Mouse (Mus musculus): ENCODE results near the gene Gm4756.

DNA sequence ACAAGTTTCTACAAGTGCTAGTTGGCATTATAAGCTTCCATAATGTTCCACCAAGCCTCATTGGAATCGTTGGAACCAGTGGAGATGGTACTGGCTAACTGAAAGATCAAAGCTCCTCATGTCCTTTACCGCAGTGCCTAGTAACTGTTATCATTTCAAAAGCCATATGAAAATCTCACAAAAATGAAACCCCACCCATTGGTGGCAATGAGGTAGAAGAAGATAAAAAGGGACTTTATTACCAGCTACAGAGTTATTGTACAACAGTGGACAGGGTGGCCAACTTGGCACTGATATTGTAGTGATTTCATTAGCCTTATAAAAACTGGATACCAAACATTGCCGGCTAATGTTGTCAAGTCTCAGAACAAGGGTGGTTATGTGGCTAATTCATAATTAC is 37.4 kb downstream of the Gm4756 start:
- TF ChIP-seq ETS1 (conservative IDR thresholded peaks at IDR 0.05; ENCODE audit: low read depth, low read length) (no peak), POLR2A (IDR thresholded peaks at IDR 0.05; ENCODE audit: low read depth, low read length) (no peak), HCFC1 (IDR thresholded peaks at IDR 0.05; ENCODE audit: low read depth, low read length) (no peak), CTCF (conservative IDR thresholded peaks at IDR 0.05 in 1 of 2, IDR thresholded peaks at IDR 0.05 in 1 of 2; ENCODE audit: low read depth in 2 of 2, low read length in 2 of 2) (no peak), ZNF384 (IDR thresholded peaks at IDR 0.05; ENCODE audit: low read depth, low read length) (no peak), USF1 (IDR thresholded peaks at IDR 0.05; ENCODE audit: low read depth, low read length) (no peak), CHD1 (IDR thresholded peaks at IDR 0.05; ENCODE audit: low read depth, low read length) (no peak), USF2 (conservative IDR thresholded peaks at IDR 0.05; ENCODE audit: low read depth, low read length) (no peak), UBTF (IDR thresholded peaks at IDR 0.05; ENCODE audit: low read depth, low read length) (no peak), ELF1 (IDR thresholded peaks at IDR 0.05; ENCODE audit: low read depth, low read length) (no peak), RAD21 (IDR thresholded peaks at IDR 0.05; ENCODE audit: low read depth, low read length) (no peak), MXI1 (IDR thresholded peaks at IDR 0.05; ENCODE audit: low read depth, low read length) (no peak), NELFE (IDR thresholded peaks at IDR 0.05; ENCODE audit: low read depth, low read length) (no peak)
